Mouse (Mus musculus) heart, embryonic 12.5 days (tissue): Measurements from ENCODE around the gene Clec4a1. TPM values are rescaled to one million over a fixed set of nuclear protein-coding genes. Genes with fewer than 3 reads are reported as not detected.
A peak's percentile ranks its signal among the peaks of the same experiment; 100 is the strongest.

ENCODE experiments used
- ATAC-seq: fragments of 200-750 bp; cut with Nextera tagmentation; 2 replicates; pipeline ENCODE4 v1.8.0; 2017; ENCODE audit warnings: moderate TSS enrichment, moderate library complexity; ENCODE audit not compliant: insufficient number of reproducible peaks, low FRiP score
- H3K27ac ChIP-seq: fragments of 300-500 bp; sonication (generic); 2 replicates; pipeline ENCODE4 v1.5.1; 2016; ENCODE audit warnings: mild to moderate bottlenecking, moderate library complexity; ENCODE audit not compliant: poor library complexity, severe bottlenecking
- H3K27me3 ChIP-seq: fragments of 300-500 bp; sonication (generic); replicated peaks from 2 replicates; pipeline ENCODE4 v1.6.1; 2016; ENCODE audit warnings: mild to moderate bottlenecking, moderate library complexity
- H3K36me3 ChIP-seq: fragments of 300-500 bp; sonication (generic); 2 replicates; pipeline ENCODE4 v1.6.1; 2016; ENCODE audit warnings: mild to moderate bottlenecking, moderate library complexity
- H3K4me1 ChIP-seq: fragments of 300-500 bp; sonication (generic); replicated peaks from 2 replicates; pipeline ENCODE4 v1.6.1; 2016; ENCODE audit warnings: mild to moderate bottlenecking
- H3K4me2 ChIP-seq: fragments of 300-500 bp; sonication (generic); 2 replicates; pipeline ENCODE4 v1.6.1; 2016; ENCODE audit warnings: mild to moderate bottlenecking, moderate library complexity
- H3K4me3 ChIP-seq: fragments of 300-500 bp; sonication (generic); 2 replicates; pipeline ENCODE4 v1.5.1; 2016; ENCODE audit warnings: mild to moderate bottlenecking
- H3K9ac ChIP-seq: fragments of 300-500 bp; sonication (generic); 2 replicates; pipeline ENCODE4 v1.6.1; 2016; ENCODE audit warnings: mild to moderate bottlenecking, moderate library complexity
- H3K9me3 ChIP-seq: fragments of 300-500 bp; sonication (generic); replicated peaks from 2 replicates; pipeline ENCODE4 v1.6.1; 2016; ENCODE audit warnings: mild to moderate bottlenecking, moderate library complexity
- WGBS: fragments of 180-500 bp; shearing (Covaris S2); methylation state at CpG from one replicate; pipeline ENCODE4 v1.1.7; 2016; 5-methylcytosine and 5-hydroxymethylcytosine counted together
- polyA plus RNA-seq: library from polyadenylated mRNA; unstranded; fragments of >200 nt; fragmentation: Nextera tagmentation; extraction: Ambion mirVana; gene quantifications from 2 replicates; pipeline ENCODE4 v1.2.1, GENCODE M21; 2016

Gene Clec4a1
- polyA plus RNA-seq, 1 experiment from 2014 or later: 0.22 TPM

DNA sequence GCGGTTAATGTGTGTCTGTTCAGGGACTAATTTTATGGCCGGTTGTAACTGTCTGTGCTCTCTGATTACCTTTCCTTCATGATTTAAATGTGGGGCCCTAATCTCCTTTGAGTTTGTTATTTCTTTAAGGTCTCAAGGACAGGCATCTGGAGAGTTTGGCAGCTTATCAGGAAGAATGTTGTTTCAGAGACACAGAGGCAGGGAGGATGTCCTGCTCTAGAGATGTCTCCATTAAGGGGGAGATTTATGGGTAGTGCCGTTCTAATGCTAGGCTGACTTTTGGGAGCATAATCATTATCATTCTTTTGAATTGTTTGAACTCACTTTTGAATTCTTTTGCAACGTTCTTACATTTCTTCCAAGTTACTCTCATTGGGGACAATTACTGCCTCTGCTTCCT, 1.7 kb upstream of the Clec4a1 start:
- H3K36me3 ChIP-seq: no peaks in the 10 kb centered on the region

GRCm38 (mm10) chr6:122934845-122935244, 13.2 kb downstream of the Clec4a1 start:
- no peaks in the 10 kb centered on the region for H3K27me3 ChIP-seq
- H3K9me3 ChIP-seq: no peaks in the 10 kb centered on the region
- H3K27ac ChIP-seq: no peak overlapping the region
- H3K36me3 ChIP-seq: no peaks in the 10 kb centered on the region
- H3K9ac ChIP-seq: no peak overlapping the region
- no peaks in the 10 kb centered on the region for H3K4me1 ChIP-seq
- no peak overlapping the region for H3K4me3 ChIP-seq
- 80% methylated on average over 3 of the region's 3 CpGs for WGBS
- no peak for ATAC-seq
- H3K4me2 ChIP-seq: no peak overlapping the region

More for the DNA sequence above, 1.7 kb upstream of the Clec4a1 start:
- H3K9me3 ChIP-seq: no peaks in the 10 kb centered on the region
- H3K27me3 ChIP-seq: no peaks in the 10 kb centered on the region
- no peak overlapping the region for H3K27ac ChIP-seq
- ATAC-seq: 0 out of 2 replicates have a peak, but pooled peaks have one; percentile 36
- H3K4me2 ChIP-seq: no peak overlapping the region
- H3K4me1 ChIP-seq: no peaks in the 10 kb centered on the region; the same call in 1 of the 2 replicates
- WGBS: 42% methylated on average over 4 of the region's 4 CpGs
- no peak overlapping the region for H3K4me3 ChIP-seq
- H3K9ac ChIP-seq: no peak overlapping the region

GRCm38 (mm10) chr6:122939618-122940017, 18.0 kb downstream of the Clec4a1 start:
- H3K4me1 ChIP-seq: no peaks in the 10 kb centered on the region
- no peak overlapping the region for H3K4me2 ChIP-seq
- 72% methylated on average over 5 of the region's 5 CpGs for WGBS
- H3K9me3 ChIP-seq: no peaks in the 10 kb centered on the region; the same call in 1 of the 2 replicates
- H3K27me3 ChIP-seq: no peaks in the 10 kb centered on the region
- ATAC-seq: no peak
- no peak overlapping the region for H3K4me3 ChIP-seq
- H3K36me3 ChIP-seq: no peaks in the 10 kb centered on the region
- no peak overlapping the region for H3K27ac ChIP-seq
- H3K9ac ChIP-seq: no peak overlapping the region

DNA sequence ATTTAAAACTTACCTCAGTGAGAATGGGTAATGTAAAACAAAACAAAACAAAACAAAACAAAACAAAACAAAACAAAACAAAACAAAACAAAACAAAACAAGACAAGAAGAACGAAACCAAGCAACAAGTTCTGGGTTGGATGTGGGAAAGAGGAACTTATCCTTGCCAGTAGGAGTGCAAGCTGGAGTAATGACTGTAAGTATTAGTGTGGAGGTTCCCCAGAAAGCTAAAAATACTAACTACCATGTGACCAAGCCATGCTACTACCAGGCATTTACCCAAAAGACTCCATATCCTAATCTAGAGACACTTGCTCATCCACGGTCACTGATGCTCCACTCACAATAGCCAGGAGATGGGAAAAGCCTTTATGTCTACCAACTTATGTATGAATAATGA, 25.1 kb downstream of the Clec4a1 start:
- Histone ChIP-seq H3K4me2 (no peak overlapping the region), H3K9ac (no peak overlapping the region), H3K4me3 (no peak overlapping the region), H3K9me3 (no peaks in the 10 kb centered on the region; the same call in 1 of the 2 replicates), H3K36me3 (no peaks in the 10 kb centered on the region), H3K4me1 (no peaks in the 10 kb centered on the region), H3K27ac (no peak overlapping the region), H3K27me3 (no peaks in the 10 kb centered on the region)
- ATAC-seq: no peak
- 81% methylated on average over 2 of the region's 2 CpGs for WGBS

DNA sequence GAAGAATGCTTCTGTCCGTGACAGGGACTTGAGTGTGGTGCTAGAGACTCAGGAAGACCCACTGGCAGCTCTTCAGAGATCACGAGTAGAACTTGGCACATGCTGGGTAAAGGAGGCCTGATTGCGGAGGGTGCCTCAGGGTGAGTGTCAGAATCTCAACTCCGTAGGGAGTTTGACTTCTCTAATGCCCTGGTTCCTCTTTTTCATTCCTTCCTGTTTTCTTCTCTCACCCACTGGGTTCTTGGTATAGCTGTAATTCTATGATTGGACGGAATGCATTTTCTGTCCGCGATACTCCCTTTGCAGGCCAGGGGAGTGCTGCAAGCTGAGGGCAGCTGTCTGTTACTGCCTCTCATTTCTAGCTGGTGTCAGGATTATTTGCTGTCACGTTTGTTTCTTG, 30.8 kb downstream of the Clec4a1 start, which contains the start of gene Clec4a3:
Gene Clec4a3 (plus strand): TSS at position 115 of the 400 bp plus-strand sequence.
- no peak for ATAC-seq
- no peaks in the 10 kb centered on the region for H3K9me3 ChIP-seq
- H3K4me2 ChIP-seq: no peak within 1 kb of the TSS
- WGBS: 74% methylated on average over 8 of the region's 8 CpGs
- no peaks in the 10 kb centered on the region for H3K36me3 ChIP-seq
- no peaks in the 10 kb centered on the region for H3K4me1 ChIP-seq
- no peak within 1 kb of the TSS for H3K4me3 ChIP-seq
- no peak within 1 kb of the TSS for H3K27ac ChIP-seq
- H3K27me3 ChIP-seq: no peaks in the 10 kb centered on the region
- H3K9ac ChIP-seq: no peak within 1 kb of the TSS

GRCm38 (mm10) chr6:122964562-122964961, 42.9 kb downstream of the Clec4a1 start:
- no peaks in the 10 kb centered on the region for H3K4me1 ChIP-seq
- H3K27me3 ChIP-seq: no peaks in the 10 kb centered on the region
- H3K36me3 ChIP-seq: no peaks in the 10 kb centered on the region
- H3K27ac ChIP-seq: no peak overlapping the region
- H3K9me3 ChIP-seq: peaks cover 3% of the 10 kb centered on the region; the same call in 1 of the 2 replicates
- 58% methylated on average over 2 of the region's 2 CpGs for WGBS
- no peak for ATAC-seq
- no peak overlapping the region for H3K9ac ChIP-seq
- no peak overlapping the region for H3K4me3 ChIP-seq
- no peak overlapping the region for H3K4me2 ChIP-seq

GRCm38 (mm10) chr6:122969048-122969447, 47.4 kb downstream of the Clec4a1 start:
- Histone ChIP-seq H3K27me3 (no peaks in the 10 kb centered on the region), H3K9ac (no peak overlapping the region), H3K4me2 (no peak overlapping the region), H3K27ac (no peak overlapping the region), H3K36me3 (no peaks in the 10 kb centered on the region), H3K9me3 (no peaks in the 10 kb centered on the region), H3K4me3 (no peak overlapping the region), H3K4me1 (no peaks in the 10 kb centered on the region)
- WGBS: 72% methylated on average over 2 of the region's 2 CpGs
- no peak for ATAC-seq

Other genes with a start within 250 kb of the Clec4a1 start
- gene Nanog, start 214.4 kb upstream of the Clec4a1 start, polyA plus RNA-seq: 0.49 and 0.86 TPM in 2 replicates
- 26.6 and 27.7 TPM in 2 replicates for gene Slc2a3, start 120.2 kb upstream of the Clec4a1 start, polyA plus RNA-seq
- 7.8 and 8.4 TPM in 2 replicates for gene Foxj2, start 101.9 kb upstream of the Clec4a1 start, polyA plus RNA-seq
- gene C3ar1, start 65.7 kb upstream of the Clec4a1 start, polyA plus RNA-seq: 1.4 and 1.7 TPM in 2 replicates
- 63.0 and 63.4 TPM in 2 replicates for gene Necap1, start 47.4 kb upstream of the Clec4a1 start, polyA plus RNA-seq
- gene Clec4a3, start 30.7 kb downstream of the Clec4a1 start, polyA plus RNA-seq: 0.33 and 0.61 TPM in 2 replicates
- gene Clec4a4, start 68.5 kb downstream of the Clec4a1 start, polyA plus RNA-seq: not detected in 2 replicates
- gene Clec4b1, start 128.1 kb downstream of the Clec4a1 start, polyA plus RNA-seq: not detected in 2 replicates
- gene Clec4a2, start 184.6 kb downstream of the Clec4a1 start, polyA plus RNA-seq: 0.28 and 1.4 TPM in 2 replicates